8 mouse cellular contexts compared by ENCODE assay signal in the genomic region with DNA sequence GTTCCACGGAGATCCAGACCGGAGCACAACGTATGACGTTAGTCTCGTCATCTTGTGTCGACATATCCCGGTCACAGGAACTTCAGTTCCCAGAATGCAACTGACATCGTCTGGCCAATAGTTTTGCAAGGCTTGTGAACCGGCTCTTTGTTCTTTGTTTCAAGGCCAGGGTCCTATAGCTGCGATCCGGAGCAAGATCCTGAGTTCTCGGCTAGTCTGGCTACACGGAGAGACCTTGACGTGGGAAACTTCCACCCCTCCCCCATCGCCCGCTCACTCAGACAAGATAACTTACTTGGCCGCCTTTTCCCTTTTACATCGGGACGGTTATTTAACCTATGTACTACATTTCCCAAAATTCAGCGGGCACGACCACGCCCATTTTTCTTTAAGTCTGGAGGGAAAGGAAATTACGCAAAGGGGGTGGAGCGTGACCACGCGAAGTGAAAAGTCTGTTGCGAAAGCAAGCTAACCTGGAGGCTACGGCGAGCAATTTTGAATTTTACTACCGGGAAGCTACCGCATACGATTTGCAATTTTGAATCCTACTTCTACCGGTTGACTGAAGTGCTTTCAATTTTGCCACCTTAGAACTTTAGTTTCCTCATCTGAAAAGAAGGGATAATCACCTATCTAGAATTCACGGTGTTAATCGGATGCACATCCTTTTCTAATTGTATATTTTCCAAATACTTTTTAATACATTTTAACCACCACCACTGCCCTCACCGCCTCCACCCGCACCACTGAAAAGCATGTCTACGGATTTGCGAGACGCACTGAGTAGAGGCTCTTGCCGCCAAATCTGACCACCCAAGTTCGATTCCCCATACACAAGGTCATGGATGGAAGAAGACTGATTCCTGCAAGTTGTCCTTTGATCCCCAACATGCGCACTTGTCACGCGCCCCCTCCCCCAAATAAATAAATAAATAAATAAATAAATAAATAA. TPM values are rescaled to one million over a fixed set of nuclear protein-coding genes. Genes with fewer than 3 reads are reported as not detected.
DNase-seq lines count a peak whose midpoint lies in the region; ATAC-seq lines count a peak whose summit lies in the region.

A gene (minus strand): TSS at position 73 of the 952 bp plus-strand sequence.

- H3K4me1 ChIP-seq in heart, embryonic 13.5 days: peaks cover 7% of the 10 kb centered on the region
- H3K4me1 ChIP-seq in liver, embryonic 12.5 days: peaks cover 16% of the 10 kb centered on the region
- no peaks in the 10 kb centered on the region for H3K4me1 ChIP-seq in stomach, embryonic 15.5 days

- 8% methylated on average over 45 of the region's 45 CpGs for WGBS in heart, embryonic 13.5 days
- WGBS in liver, embryonic 12.5 days (ENCODE audit: insufficient replicate concordance): 5% methylated on average over 45 of the region's 45 CpGs
- WGBS in stomach, embryonic 15.5 days: 14% methylated on average over 45 of the region's 45 CpGs

- peak within 1 kb of the TSS; percentile 70 for H3K27ac ChIP-seq in heart, embryonic 13.5 days (replicated peaks)
- H3K27ac ChIP-seq in liver, embryonic 12.5 days: peak within 1 kb of the TSS; percentile 78
- peak within 1 kb of the TSS; percentile 73; the same call in 1 of the 2 replicates for H3K27ac ChIP-seq in stomach, embryonic 15.5 days

- ATAC-seq in erythroid progenitor cell, adult 5-6 weeks (replicated peaks; ENCODE audit: low FRiP score, poor library complexity, severe bottlenecking): peak; percentile 98
- ATAC-seq in heart, embryonic 13.5 days (ENCODE audit: extremely low read depth, insufficient number of reproducible peaks, low FRiP score, low TSS enrichment): peak; percentile 80
- ATAC-seq in liver, embryonic 12.5 days: peak; percentile 90
- ATAC-seq in stomach, embryonic 15.5 days (ENCODE audit: insufficient read depth, low FRiP score, low read depth): peak; percentile 92

- H3K9me3 ChIP-seq in heart, embryonic 13.5 days: no peaks in the 10 kb centered on the region
- no peaks in the 10 kb centered on the region for H3K9me3 ChIP-seq in liver, embryonic 12.5 days (replicated peaks)
- no peaks in the 10 kb centered on the region for H3K9me3 ChIP-seq in stomach, embryonic 15.5 days

- peak; percentile 93 for DNase-seq in CD4-positive helper T cell, adult 2 months (ENCODE audit: low read depth, low spot score)
- DNase-seq in brain, embryonic 18.5 days (ENCODE audit: low read depth, low spot score): peak; percentile 84
- DNase-seq in kidney, postnatal 10 days: peak; percentile 88
- peak; percentile 79 to 80 for DNase-seq in natural killer cell, adult 2 months (ENCODE audit: low spot score in 2 of 2)

- peak within 1 kb of the TSS; percentile 84 for H3K9ac ChIP-seq in heart, embryonic 13.5 days
- H3K9ac ChIP-seq in liver, embryonic 12.5 days: peak within 1 kb of the TSS; percentile 74
- peak within 1 kb of the TSS; percentile 29; the same call in 1 of the 2 replicates for H3K9ac ChIP-seq in stomach, embryonic 15.5 days

- H3K36me3 ChIP-seq in heart, embryonic 13.5 days: peaks cover 4% of the 10 kb centered on the region; the same call in 1 of the 2 replicates
- peaks cover 19% of the 10 kb centered on the region for H3K36me3 ChIP-seq in liver, embryonic 12.5 days
- no peaks in the 10 kb centered on the region for H3K36me3 ChIP-seq in stomach, embryonic 15.5 days

- H3K27me3 ChIP-seq in heart, embryonic 13.5 days (replicated peaks): no peaks in the 10 kb centered on the region
- no peaks in the 10 kb centered on the region for H3K27me3 ChIP-seq in liver, embryonic 12.5 days (replicated peaks)
- H3K27me3 ChIP-seq in stomach, embryonic 15.5 days (replicated peaks): no peaks in the 10 kb centered on the region

- peak within 1 kb of the TSS; percentile 73 for H3K4me3 ChIP-seq in heart, embryonic 13.5 days
- H3K4me3 ChIP-seq in liver, embryonic 12.5 days: peak within 1 kb of the TSS; percentile 73
- H3K4me3 ChIP-seq in stomach, embryonic 15.5 days (replicated peaks): peak within 1 kb of the TSS; percentile 56

- peak within 1 kb of the TSS; percentile 76 for H3K4me2 ChIP-seq in heart, embryonic 13.5 days
- peak within 1 kb of the TSS; percentile 68 for H3K4me2 ChIP-seq in liver, embryonic 12.5 days
- peak within 1 kb of the TSS; percentile 51 for H3K4me2 ChIP-seq in stomach, embryonic 15.5 days

RNA-seq across cellular contexts. Expression of the gene that starts here (rescaled TPM):
- 26.8 and 42.9 TPM in 2 replicates for total RNA-seq in erythroid progenitor cell, adult 5-6 weeks (2015; ENCODE audit: low replicate concordance)
- total RNA-seq in erythroid progenitor cell, adult 5-6 weeks (2017; ENCODE audit: low replicate concordance): 23.7 and 25.0 TPM in 2 replicates
- 23.8 and 27.5 TPM in 2 replicates for polyA plus RNA-seq in heart, embryonic 13.5 days (2015; fragmentation: Nextera tagmentation; extraction: Ambion mirVana)
- polyA plus RNA-seq in liver, embryonic 12.5 days (2016; fragmentation: Nextera tagmentation; extraction: Ambion mirVana): 42.2 and 42.6 TPM in 2 replicates
- polyA plus RNA-seq in stomach, embryonic 15.5 days (2015; fragmentation: Nextera tagmentation; extraction: Ambion mirVana): 36.8 and 38.3 TPM in 2 replicates

Comparison
In these comparisons a context has a peak if more than half of its experiments do, and no peak if none do; other contexts are left out.
1. Peak in every context shown above with its lines: DNase-seq, ATAC-seq, H3K4me3 ChIP-seq and H3K27ac ChIP-seq.
2. H3K9ac ChIP-seq: peak in every context shown above with its lines; median percentile 84 in heart, embryonic 13.5 days; 74 in liver, embryonic 12.5 days; 29 in stomach, embryonic 15.5 days.